Mouse (Mus musculus) heart, postnatal 0 days (tissue): ENCODE measurements around the gene Ankrd44. TPM values are rescaled to one million over a fixed set of nuclear protein-coding genes. Genes with fewer than 3 reads are reported as not detected.

ENCODE experiments used
- ATAC-seq: fragments of 200-750 bp; cut with Nextera tagmentation; 2 replicates; pipeline ENCODE4 v1.8.0; 2017; ENCODE audit warnings: low read depth, moderate number of reproducible peaks, moderate library complexity; ENCODE audit not compliant: insufficient read depth
- DNase-seq: peaks from one replicate; pipeline ENCODE4 v3.0.0-alpha.2; 2016; ENCODE audit warnings: low spot score
- H3K27ac ChIP-seq: fragments of 300-500 bp; sonication (generic); 2 replicates; pipeline ENCODE4 v1.5.1; 2014; ENCODE audit warnings: low read depth, mild to moderate bottlenecking
- H3K27me3 ChIP-seq: fragments of 300-500 bp; sonication (generic); 2 replicates; pipeline ENCODE4 v1.6.1; 2014; ENCODE audit warnings: low read length, mixed read lengths; ENCODE audit not compliant: control insufficient read depth, insufficient read depth
- H3K36me3 ChIP-seq: fragments of 300-500 bp; sonication (generic); replicated peaks from 2 replicates; pipeline ENCODE4 v1.6.1; 2014; ENCODE audit warnings: low read length, mixed read lengths; ENCODE audit not compliant: control insufficient read depth, insufficient read depth
- H3K4me1 ChIP-seq: fragments of 300-500 bp; sonication (generic); 2 replicates; pipeline ENCODE4 v1.6.1; 2014; ENCODE audit warnings: antibody characterized with exemption; ENCODE audit not compliant: control insufficient read depth, insufficient read depth
- H3K4me2 ChIP-seq: fragments of 300-500 bp; sonication (generic); 2 replicates; pipeline ENCODE4 v1.6.1; 2014; ENCODE audit warnings: low read depth, mild to moderate bottlenecking, low read length, moderate library complexity
- H3K4me3 ChIP-seq: fragments of 300-500 bp; sonication (generic); 2 replicates; pipeline ENCODE4 v1.5.1; 2014; ENCODE audit warnings: low read depth, low read length
- H3K9ac ChIP-seq: fragments of 300-500 bp; sonication (generic); replicated peaks from 2 replicates; pipeline ENCODE4 v1.6.1; 2014; ENCODE audit warnings: low read depth, low read length, mixed read lengths
- H3K9me3 ChIP-seq: fragments of 300-500 bp; sonication (generic); replicated peaks from 2 replicates; pipeline ENCODE4 v1.6.1; 2016; ENCODE audit warnings: low read length; ENCODE audit not compliant: control insufficient read depth
- CTCF ChIP-seq: IDR thresholded peaks from 2 replicates; pipeline ENCODE4 v1.5.1; 2016; ENCODE audit warnings: antibody characterized with exemption, control low read depth, low read depth
- EP300 ChIP-seq: IDR thresholded peaks from 2 replicates; pipeline ENCODE4 v1.6.1; 2016; ENCODE audit warnings: antibody characterized with exemption, low read depth
- WGBS: fragments of 180-500 bp; shearing (Covaris S2); extraction: QIAGEN DNeasy Blood & Tissue Kit; methylation state at CpG from one replicate; pipeline ENCODE4 v1.1.7; 2014; 5-methylcytosine and 5-hydroxymethylcytosine counted together
- polyA plus RNA-seq: library from polyadenylated mRNA; unstranded; fragments of >200 nt; fragmentation: Nextera tagmentation; extraction: Ambion mirVana; gene quantifications from 2 replicates; pipeline ENCODE4 v1.2.1, GENCODE M21; 2015
- total RNA-seq: library from RNA; depleted of rRNA; stranded (reverse); fragments of >200 nt; gene quantifications from 2 replicates; pipeline ENCODE4 v1.2.3, GENCODE M21; 2014; ENCODE audit warnings: low replicate concordance

Gene Ankrd44
- total and polyA plus RNA-seq, 2 experiments from 2014 or later: 3.3 to 9.6 TPM

DNA sequence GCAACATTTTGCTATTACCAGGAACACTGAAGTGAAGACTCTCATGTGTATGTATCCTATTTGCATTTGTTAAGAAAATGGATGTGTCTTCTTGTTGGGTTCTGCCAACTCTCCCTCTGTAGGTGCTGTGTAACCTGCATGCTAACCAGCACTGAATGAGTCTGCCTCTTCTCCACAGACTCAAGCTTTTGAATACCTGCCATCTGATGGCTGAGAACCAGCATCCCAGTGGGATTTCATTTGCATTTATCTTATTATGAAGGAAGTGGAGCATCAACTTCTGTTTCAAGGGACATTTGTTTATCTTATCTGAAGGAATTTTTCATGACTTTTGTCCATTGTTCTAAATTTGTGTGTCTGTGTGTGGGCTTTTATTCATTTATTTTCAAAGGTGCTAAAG, 180.5 kb downstream of the Ankrd44 start:
- no peak for ATAC-seq
- Histone ChIP-seq H3K9me3 (no peaks in the 10 kb centered on the region), H3K4me2 (no peak overlapping the region), H3K36me3 (peaks cover 6% of the 10 kb centered on the region), H3K4me1 (peaks cover 26% of the 10 kb centered on the region), H3K4me3 (no peak overlapping the region), H3K9ac (no peak overlapping the region), H3K27ac (no peak overlapping the region), H3K27me3 (no peaks in the 10 kb centered on the region)
- no peak for TF ChIP-seq EP300
- no peak for TF ChIP-seq CTCF
- DNase-seq: no peak

DNA sequence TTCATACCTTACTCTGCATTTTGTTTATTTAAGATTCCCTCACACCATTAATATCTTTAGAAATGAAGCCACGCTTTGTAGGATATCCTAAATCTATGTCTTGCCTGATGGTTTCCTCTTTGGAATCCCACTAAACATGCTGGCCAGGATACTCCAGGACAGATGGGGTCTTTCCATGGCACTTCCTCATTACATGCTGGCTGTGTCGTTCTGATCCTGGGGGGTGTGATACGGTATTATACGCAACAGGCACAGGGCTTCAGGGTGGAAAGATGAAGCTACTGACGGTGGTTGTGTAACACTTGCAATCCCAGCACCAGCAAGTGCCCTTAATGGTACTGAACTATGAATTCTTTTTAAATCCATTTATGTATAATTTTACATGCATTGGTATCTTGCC, 182.0 kb downstream of the Ankrd44 start:
- 81% methylated on average over 5 of the region's 5 CpGs for WGBS
- TF ChIP-seq CTCF (no peak), EP300 (no peak)
- peaks cover 15% of the 10 kb centered on the region for H3K4me1 ChIP-seq
- no peak overlapping the region for H3K4me3 ChIP-seq
- no peaks in the 10 kb centered on the region for H3K9me3 ChIP-seq
- peaks cover 6% of the 10 kb centered on the region for H3K36me3 ChIP-seq
- no peak overlapping the region for H3K9ac ChIP-seq
- no peak for ATAC-seq
- no peaks in the 10 kb centered on the region for H3K27me3 ChIP-seq
- H3K4me2 ChIP-seq: no peak overlapping the region
- no peak for DNase-seq
- H3K27ac ChIP-seq: no peak overlapping the region

- H3K9ac ChIP-seq: no peak overlapping the region
- peaks cover 15% of the 10 kb centered on the region for H3K4me1 ChIP-seq
- H3K27ac ChIP-seq: no peak overlapping the region
- WGBS: 68% methylated on average over 8 of the region's 8 CpGs
- no peak for DNase-seq
- H3K9me3 ChIP-seq: no peaks in the 10 kb centered on the region
- H3K4me3 ChIP-seq: no peak overlapping the region
- peaks cover 6% of the 10 kb centered on the region for H3K36me3 ChIP-seq
- H3K27me3 ChIP-seq: no peaks in the 10 kb centered on the region
- H3K4me2 ChIP-seq: no peak overlapping the region
- ATAC-seq: no peak
- no peak for TF ChIP-seq CTCF
- no peak for TF ChIP-seq EP300
Observed at GRCm38 (mm10) chr1:54743072-54743471, 183.1 kb downstream of the Ankrd44 start.

DNA sequence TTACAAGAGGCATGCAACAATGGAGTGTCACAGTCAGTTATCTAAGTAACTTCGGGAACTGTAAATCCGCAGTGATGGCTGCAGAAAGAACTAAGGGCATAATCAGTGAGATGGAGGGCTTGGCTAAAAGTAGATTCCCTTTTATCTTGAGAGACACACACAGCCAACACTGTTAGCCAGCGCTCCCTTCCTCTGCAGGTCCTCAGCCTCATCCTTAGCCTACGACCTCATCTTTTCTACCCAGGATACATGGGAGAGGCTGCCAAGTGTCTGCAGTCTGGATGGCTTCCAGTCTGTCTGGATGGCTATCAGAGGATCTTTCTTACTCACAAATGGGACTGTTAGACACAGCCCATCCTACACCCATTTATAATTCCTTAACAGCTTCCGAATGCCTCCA, 185.3 kb downstream of the Ankrd44 start:
- no peak overlapping the region for H3K9ac ChIP-seq
- no peaks in the 10 kb centered on the region for H3K27me3 ChIP-seq
- ATAC-seq (no peak), DNase-seq (no peak)
- H3K27ac ChIP-seq: no peak overlapping the region
- no peak overlapping the region for H3K4me3 ChIP-seq
- no peak for TF ChIP-seq CTCF
- no peak for TF ChIP-seq EP300
- H3K4me1 ChIP-seq: peaks cover 9% of the 10 kb centered on the region
- H3K4me2 ChIP-seq: no peak overlapping the region
- H3K9me3 ChIP-seq: no peaks in the 10 kb centered on the region
- peaks cover 6% of the 10 kb centered on the region for H3K36me3 ChIP-seq
- 19% methylated on average over 5 of the region's 5 CpGs for WGBS

- Histone ChIP-seq H3K4me2 (no peak overlapping the region), H3K27me3 (no peaks in the 10 kb centered on the region), H3K4me3 (no peak overlapping the region), H3K36me3 (no peaks in the 10 kb centered on the region), H3K9me3 (no peaks in the 10 kb centered on the region), H3K27ac (no peak overlapping the region), H3K9ac (no peak overlapping the region), H3K4me1 (peaks cover 9% of the 10 kb centered on the region)
- WGBS: 89% methylated on average over 3 of the region's 3 CpGs
- DNase-seq: no peak
- TF ChIP-seq CTCF (no peak), EP300 (no peak)
- ATAC-seq: no peak
Observed at GRCm38 (mm10) chr1:54737472-54737871, 188.7 kb downstream of the Ankrd44 start.

DNA sequence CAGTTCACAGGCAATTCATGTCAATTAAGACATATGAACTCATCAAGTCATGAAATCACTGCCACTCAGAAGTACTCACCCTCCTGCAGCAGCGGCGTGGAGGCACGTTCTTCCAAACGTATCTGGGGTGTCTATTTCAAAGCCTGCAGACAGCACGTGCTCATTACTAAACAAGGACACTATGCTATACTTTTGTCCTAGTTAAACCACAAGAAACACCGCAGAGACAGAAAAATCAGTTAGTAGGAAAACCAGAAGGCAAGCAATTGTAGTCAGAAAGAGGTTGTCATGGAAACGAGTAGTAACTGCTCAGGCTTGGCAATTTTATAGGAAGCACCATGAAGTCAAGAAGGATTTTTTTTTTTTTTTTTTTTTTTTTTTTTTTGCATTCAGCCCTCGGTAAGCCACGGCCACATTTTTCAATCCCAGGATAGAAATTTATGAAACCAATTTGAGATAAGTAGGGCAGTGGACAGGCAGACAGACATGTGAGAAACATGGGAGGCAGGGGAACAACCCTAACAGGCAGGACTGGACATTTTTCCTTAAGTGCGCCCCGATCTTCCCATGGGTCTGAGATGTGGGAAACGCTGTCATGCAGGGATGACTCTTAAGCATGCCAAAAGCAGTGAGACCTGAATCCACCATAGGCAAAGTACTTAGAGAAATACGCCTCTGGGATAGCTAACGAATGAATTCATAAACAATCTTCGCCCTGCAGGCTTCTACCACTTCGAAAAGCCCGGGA, 191.1 kb downstream of the Ankrd44 start:
- H3K4me2 ChIP-seq: no peak overlapping the region
- no peak for TF ChIP-seq EP300
- TF ChIP-seq CTCF: no peak
- ATAC-seq: no peak
- H3K4me1 ChIP-seq: no peaks in the 10 kb centered on the region
- no peak overlapping the region for H3K27ac ChIP-seq
- no peaks in the 10 kb centered on the region for H3K27me3 ChIP-seq
- H3K36me3 ChIP-seq: no peaks in the 10 kb centered on the region
- no peaks in the 10 kb centered on the region for H3K9me3 ChIP-seq
- DNase-seq: no peak
- no peak overlapping the region for H3K9ac ChIP-seq
- 78% methylated on average over 17 of the region's 17 CpGs for WGBS
- no peak overlapping the region for H3K4me3 ChIP-seq
